Mouse (Mus musculus) layer of hippocampus, adult 18-20 months (tissue): ENCODE measurements at regions not wholly inside any gene's neighbourhood (a gene's known extent, or its start where the extent isn't known, plus 50 kb on each side); places are given as distances from the start of the nearest gene placed in this dataset.
A peak's percentile ranks its signal among the peaks of the same experiment; 100 is the strongest.
"Not testable (repeated sequence)": the region's sequence is repeated elsewhere in the genome, so short reads cannot be mapped to it uniquely, and the experiment has no call there.

Experiments
- DNase-seq, 2 experiments: peaks; one replicate each; pipeline ENCODE4 v3.0.0; 2022; ENCODE audit warnings: low spot score in 2 of 2

DNA sequence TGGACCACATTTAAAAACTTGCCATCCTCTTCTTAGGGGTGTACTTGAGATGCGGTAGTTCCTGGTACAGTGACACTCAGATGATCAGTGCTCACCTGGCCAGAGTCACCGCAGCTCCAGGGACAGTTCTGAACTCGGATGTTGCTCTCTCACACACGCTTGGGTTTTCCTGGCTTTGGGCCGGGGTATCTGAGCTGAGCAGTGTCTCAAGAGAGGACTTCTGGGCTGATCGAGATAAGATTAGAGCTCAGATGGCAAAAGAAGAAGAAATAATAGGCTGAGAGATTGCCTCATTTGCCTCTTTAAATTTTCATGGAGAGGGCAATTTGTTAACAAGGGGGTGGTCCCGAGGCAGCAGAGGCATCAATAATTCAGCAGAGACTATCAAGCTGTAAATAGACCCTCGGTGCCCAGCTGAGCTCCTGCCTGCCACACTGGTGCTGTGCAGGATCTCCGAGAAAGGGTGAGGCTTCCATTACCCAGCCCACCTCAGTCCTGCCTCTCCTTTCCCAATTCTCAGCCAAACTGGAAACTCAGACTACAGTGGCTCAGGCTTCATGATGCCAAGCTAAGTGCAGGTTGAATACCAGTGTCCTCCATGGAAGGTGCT is 133.7 kb downstream of the Tsen15 start:
- DNase-seq = no peak

DNA sequence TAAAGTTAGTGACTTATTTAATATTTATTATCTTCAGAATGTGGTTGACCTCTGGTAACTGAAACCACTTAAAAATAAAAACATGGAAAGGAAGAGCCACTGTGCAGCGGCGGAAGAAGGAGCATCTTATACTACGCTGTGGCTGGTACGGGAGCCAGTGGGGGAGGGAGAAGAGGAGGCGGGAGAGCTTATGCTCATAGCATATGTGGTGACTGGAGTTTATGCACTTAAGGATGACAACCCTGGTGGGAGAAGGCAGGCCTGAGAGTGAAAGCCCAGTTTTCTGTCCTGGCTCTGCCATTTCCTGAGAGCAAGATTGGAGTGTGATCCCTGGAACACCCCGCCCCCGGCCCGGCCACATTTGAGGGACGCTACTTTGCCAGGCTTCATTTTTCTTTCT is 145.5 kb downstream of the Tsen15 start:
- DNase-seq = peak in 1 of 2 experiments; percentile 45

DNA sequence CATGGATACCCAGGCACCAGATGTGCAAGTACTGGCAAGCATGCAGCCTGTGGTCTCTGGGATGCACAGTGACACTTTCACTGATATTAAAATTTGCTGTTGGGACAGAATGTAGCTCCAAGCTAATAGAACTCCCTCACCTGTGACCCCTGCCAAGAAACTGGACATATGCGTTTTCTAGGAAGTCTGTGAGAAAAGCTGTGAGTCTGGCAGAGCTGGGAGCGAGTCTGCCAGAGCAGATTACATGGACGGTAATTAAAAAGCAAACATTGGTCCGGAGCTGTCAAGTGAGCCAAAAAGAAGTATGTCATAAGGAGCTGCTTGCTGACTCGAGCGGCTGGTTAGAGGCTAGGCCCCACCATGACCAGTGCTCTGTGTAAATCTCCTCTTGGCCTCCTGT is 147.1 kb downstream of the Tsen15 start:
- DNase-seq = no peak

DNA sequence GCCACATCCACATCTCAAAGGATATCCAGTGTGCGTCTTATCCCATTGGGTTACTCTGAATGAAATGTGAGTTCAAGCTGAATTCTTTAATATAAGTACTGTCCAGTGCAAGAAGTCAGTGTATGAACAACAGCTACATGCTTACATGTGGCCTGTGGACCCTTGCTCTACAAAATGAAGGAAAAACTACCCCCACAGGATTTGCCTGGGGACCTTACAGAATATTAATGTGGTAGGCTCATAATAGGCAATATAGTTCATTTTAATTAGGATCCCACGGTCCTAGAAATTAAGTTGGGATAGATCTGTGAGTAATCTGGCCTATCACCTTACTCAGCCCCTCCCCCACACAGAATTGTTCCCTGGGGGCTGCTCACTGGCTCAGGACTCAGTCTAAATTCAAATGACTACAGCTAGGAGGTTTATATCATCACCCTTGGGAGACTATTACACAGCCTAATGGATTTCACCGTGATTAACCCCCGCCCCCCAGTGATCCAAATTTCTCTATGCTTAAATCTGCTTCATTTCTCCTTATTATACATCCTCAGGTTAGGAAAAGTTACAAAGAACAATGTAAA is 145.4 kb upstream of the 1700025G04Rik start:
- no peak for DNase-seq

DNA sequence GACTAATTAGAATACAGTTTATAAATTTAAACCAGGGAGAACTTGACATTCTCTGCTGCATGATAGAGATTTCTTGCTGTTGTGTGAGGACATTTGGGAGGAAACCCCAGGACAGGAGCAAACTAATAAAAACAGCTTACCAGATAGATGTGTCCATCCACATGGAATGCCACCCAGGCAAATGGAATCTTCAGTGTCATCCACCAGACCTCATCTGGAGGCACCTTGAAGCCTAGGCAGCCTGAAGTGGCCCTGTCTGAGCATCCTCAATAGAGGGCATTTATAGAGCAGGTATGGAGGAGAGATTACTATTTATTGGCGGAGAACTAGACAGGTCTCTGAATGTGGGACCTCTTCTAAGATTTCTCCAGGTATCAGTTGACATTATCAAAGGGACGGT is 144.8 kb upstream of the 1700025G04Rik start:
- no peak for DNase-seq

DNA sequence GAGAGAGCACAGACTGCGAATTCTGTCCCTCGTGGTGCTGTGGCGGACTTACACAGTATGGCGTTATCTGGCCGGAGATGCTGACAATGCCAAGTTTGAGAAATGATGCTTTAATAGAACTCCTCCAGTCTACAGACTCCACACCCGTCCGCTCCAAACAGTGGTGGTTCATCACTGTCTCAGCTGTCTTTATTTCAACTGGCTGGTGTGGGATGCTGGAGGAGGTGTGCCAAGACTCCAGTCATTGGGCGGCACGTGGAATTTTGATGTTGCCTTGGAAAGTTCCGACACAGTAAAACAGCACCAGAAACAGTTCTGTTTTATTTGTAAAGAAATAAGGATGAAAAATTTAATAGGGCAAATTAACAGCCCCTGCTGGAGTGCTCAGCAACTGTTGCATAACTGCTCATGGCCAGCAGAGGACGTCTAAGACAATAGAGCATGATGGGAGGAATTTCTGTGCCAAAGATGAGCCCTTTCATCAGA is 141.8 kb upstream of the 1700025G04Rik start:
- DNase-seq = peak in 1 of 2 experiments; percentile 41

DNA sequence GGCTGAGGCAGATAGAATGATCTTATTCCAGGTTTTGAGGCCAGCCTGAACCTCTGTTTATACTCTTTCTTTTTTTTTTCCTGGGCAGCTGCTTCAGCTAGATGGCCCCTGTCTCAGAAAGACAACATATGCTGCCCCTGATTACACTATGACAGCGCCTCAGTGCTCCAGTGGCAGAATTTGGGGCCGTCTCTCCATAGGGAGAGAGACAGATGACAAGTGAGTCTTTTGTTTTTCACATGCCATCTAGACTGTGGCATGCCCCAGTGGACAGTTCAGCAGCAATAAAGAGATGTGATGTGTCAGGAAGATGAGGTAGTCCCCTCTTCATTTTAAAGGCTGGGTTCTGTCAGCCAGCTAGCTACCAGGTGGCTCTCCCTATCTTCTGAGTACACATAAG is 139.8 kb upstream of the 1700025G04Rik start:
- no peak for DNase-seq

DNA sequence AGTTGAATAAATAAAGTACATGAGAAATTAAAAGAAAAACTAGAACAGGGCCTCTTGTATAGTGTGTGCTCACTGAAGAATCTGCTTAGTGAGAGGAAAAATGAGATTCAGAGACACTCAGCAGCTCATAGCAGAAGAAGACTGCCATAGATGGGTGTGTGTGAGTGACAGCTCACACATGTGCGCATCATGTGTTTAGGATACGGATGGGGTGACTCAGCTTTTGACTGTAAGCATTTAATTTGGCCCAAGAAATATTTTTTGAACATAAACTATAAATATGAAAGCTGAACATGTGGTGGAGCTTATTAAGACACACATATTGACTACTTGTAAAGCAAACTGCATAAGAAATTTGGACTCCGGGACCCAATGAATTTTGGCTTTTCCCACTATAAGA is 136.1 kb upstream of the 1700025G04Rik start:
- no peak for DNase-seq

DNA sequence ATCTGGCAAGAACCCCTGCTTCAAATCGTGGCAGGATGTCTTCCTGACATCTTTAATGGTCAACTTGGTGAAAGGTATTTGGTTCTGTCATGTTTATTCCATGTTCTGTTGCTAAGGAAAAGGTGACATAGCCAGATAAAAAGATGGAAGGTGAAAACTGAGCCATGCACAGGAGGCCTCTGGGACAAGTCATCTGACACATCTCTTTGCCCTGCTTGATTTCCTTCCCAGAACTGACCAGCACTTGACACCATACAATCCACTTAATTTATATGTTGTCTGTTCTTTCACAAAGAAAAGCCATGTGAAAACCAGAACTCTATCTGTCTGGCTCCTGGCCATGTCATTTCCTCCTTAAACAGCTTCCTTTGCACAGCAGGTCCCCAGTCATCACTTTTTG is 133.7 kb upstream of the 1700025G04Rik start:
- DNase-seq = no peak

DNA sequence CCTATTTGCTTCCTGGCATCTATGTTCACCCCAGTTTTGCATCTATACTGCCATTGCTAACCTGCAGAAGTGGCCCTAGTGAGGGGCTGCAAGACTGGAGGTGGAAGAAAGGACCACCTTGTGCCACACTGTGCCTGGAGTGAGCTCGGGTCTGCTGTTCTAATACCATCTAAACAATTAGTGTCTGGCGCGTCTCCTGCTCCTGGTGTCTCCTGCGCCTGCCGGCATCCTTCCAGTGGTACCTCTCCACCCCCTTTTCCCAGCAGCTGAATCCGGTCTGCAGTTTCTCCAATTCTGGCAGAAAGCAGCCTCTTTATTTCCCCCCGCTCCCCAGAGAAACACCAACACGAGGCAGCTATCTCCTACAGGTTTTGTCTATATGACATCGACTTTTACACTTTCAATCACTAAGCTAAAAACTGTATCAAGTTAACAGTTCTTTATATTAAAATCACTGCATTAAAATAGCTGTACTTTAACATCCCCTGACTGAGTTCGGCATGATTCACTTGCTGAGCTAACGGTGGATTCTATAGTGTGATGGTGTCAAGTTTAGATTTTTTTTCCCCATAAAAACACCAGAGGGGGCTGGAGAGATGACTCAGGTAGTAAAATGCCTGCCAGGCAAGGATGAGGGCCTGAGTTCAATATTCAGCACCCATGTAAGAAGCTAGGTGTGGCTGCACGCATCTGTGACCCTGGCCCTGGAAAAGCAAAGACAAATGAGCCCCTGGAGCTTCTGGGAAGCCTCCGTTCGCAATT is 131.1 kb upstream of the 1700025G04Rik start:
- DNase-seq = no peak

DNA sequence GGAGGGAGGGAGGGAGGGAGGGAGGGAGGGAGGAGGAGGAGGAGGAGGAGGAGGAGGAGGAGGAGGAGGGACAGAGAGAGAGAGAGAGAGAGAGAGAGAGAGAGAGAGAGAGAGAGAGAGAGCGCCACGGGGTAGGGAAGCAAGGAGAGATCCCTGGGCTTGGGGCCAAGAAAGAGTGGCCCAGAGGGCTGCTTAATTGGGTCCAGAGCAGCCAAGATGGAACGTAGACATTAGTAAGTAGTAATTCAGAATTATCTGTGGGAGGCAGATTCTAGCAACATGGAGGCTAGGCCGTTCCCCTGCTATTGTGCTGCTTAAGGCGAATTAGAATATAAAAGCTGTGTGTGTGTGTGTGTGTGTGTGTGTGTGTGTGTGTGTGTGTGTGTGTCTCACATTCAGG is 129.8 kb upstream of the 1700025G04Rik start:
- not testable (repeated sequence) for DNase-seq

DNA sequence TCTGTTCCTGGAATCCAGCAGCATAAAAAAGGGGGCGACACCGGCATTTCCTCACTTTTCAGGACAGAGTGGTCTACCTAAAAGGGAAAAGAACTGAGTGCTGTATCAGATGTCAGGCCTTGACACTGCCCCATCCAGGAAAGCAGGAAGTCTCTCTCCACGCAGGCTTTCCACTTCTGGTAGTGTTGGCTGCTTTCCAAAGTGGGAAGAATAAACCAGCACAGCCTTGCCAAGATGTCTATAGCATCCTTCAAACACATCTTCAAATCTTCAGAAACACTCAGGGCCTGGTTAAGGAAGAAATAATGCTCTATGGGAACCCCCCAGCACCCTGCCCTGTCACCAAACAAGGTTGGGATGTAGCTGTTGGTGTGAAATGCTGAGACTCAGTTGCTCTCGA is 127.5 kb upstream of the 1700025G04Rik start:
- no peak for DNase-seq

DNA sequence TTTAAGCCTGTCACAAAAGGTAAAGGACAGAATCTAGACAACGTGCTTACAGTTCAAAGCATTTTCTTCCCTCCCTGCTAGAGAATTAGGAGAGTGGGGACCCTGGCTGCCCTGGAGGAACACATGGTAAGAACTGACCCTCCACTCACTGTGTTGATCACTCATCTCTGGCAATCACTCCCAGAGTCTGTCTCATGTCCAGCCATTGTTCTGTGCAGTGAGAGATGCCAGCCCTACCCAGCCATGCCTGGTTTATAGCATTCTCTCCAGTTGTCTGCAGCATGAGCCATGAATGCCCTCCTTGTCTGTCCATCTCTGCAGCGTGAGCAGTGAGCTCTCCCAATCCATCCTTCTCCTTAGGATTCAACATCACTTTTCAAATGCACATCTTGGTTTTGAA is 124.5 kb upstream of the 1700025G04Rik start:
- DNase-seq = no peak

DNA sequence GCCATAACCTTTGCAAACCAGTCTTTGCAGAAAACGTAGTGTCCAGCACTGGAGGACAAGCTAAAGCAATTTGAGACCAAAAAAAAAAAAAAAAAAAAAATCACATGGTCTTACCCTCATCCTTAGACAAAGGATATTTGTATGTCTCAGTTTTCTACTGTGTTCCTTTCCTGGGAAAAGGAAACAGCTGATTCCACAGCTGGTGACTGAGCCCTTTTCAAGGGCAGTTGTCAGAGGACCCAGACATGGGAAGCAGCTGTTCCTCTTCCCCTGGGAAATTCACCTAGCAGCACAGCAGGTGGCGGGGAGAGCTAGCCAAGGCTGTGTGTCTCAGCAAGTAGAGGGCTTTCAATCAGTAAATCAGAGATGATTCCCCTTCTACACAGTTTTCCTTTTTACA is 113.3 kb upstream of the 1700025G04Rik start:
- DNase-seq = no peak

DNA sequence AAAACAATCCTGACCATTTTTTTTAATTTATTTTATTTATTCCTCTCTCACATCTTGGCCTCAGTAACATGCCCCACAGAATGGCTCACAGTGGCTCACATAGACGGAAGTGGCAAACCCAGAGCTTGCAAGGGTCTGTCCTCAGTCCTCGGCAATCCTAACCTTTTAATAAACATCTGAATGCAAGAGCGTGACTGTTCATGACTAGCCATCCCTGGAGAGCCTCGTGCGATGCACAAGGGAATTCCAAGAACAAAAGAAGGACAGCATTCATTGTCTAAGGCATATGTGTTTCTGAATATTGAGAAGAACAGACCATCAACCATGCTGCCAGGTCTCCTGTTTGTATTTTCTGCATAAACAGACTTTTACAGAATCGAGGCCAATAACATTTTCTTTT is 98.8 kb upstream of the 1700025G04Rik start:
- no peak for DNase-seq

DNA sequence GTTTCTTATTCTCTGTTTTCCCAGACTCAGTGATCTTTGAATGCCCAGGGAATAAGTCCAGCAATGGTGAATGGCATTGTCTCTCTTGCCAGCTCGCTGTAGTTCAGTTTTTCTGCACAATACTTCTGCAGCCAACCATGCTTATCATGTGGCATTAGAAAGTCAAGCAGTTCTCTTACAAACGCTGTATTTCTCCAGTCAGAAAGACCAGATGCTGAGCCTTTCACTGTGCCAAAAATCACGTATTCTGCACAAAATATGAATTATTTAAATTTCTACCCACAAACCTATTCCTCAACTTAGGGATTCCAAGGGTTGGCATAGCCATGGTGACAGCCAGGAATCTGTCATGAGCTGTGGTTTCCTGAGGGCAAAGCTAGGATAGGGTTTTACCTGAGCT is 95.0 kb upstream of the 1700025G04Rik start:
- no peak for DNase-seq

DNA sequence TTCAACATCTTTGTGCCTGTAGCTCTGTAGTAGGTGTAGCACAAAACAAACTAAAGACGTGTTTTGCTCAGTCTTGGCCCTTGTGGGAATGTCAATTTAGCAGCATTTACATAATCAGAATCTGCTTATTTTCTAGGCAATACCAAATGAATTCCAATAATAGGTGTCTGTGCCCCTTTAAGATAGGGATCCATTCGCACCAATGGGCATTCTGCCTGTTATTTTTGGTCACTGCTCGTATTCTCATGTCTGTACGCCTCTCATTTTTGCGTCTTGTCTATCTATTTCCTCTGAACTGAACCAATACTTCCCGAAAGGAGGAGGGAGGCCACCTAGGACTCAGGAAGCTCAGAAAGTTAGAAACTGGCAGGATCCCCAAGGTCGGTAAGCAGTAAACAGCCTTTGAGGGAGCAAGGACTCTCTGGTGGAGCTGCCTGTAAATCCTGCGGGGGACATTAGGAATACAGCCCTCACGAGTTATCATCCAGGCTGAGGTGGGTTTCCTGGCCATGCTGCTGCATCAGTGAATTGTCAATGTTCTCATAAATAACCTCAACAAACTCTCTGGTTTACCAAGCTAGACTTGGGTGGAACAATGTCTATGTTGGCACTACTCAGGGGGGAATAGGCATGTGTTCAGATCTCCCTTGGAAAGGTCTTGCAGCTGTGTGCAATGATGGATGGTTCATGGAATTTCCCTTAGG is 86.5 kb upstream of the 1700025G04Rik start:
- DNase-seq = no peak

DNA sequence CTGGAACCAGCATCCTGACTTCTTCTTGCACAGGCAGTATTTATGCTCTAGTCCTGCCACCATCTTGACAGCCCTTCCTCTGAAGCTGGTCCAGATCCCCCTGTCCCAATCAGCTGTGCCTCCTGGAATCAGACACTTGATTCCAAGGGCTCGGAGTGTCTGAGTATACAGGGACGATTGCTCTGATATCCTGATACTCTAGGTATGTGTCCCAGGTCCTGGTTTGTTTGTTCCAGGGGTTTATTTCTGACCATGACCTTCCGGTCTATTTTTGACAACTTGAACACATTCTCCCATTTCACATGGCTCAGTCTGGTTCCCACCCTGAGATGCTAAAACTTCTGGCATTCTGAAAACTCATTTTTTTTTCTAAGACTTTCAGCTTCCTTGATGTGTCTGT is 85.8 kb upstream of the 1700025G04Rik start:
- DNase-seq = no peak

DNA sequence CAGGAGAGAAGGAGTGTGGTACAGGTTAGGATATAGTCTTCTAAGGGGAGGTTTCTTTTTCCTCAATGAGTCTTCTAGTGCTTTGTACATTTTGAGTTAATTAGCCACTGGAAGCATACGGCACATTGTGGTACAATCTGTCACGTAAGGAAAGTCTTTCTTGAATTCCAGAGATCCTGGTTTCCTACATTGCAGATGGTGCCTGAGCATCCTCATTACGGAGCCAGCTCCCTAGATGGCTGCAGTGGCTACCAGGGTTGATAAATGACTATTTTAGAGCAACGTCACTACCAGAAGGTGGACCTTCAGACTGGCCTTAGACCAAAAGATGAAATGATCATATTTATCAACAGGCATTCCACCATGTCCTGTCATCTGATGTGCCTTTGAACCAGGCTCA is 84.5 kb upstream of the 1700025G04Rik start:
- peak; percentile 41 to 70 for DNase-seq

DNA sequence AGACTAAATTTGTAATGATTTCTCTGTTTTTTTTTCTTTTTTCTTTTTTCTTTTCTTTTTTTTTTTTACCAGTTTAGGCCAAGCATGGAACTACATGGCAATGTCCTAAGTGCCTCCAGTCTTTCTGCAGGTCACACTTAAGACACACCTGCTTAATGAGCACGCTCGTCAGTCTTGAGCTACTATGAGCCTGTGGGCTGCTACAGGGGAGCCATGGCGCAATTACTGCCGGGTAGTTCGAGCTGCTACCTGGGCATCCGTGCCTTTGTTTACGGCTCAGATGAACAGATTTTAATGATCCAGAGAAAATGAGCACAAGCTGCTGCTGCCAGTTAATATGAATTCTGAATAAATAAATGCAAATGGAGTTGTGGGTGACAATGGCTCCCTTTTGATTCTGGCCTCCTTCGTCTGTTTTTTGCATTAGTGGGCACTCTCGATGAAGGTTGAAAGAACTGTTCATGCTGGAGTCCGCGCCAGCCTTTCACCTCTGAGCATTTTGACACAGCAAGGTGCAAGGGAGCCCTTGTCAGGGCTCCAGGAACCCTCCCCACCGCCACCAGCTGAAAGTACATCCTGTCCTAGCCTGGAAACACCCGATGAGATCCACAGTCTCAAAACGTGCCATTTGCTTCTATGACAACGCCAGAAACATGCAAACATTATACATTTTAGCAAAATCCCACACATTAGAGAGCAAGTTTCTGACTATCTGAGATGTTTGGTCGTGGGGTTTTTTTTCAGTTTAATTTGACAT is 81.3 kb upstream of the 1700025G04Rik start:
- DNase-seq = peak in 1 of 2 experiments; percentile 46

DNA sequence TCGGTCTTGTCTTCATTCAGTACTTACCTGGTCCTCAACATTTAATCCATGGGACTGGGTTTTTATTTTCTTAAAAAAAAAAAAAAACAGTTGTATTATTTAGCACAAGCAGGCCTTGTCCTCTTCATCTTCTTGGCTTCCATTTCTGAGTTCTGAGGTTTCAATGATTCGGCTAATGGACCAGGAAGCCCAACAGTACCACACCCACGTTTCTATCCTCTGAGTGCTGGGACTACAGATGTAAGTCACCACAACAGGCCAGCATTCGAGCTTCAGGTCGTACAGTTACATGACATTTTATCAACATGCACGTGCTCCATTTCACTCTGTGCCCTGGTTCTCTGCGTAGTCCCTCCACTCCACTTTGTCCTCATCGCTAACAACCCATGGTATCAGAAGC is 80.7 kb upstream of the 1700025G04Rik start:
- no peak for DNase-seq
